Mouse (Mus musculus) MEL (cell line): ENCODE data around the gene Nccrp1. TPM values are rescaled to one million over a fixed set of nuclear protein-coding genes. Genes with fewer than 3 reads are reported as not detected.
"Not testable (repeated sequence)": the region's sequence is repeated elsewhere in the genome, so short reads cannot be mapped to it uniquely, and the experiment has no call there.

Source experiments
- DNase-seq: peaks from one replicate; pipeline ENCODE4 v3.0.0; 2011; ENCODE audit warnings: low read depth, low spot score
- H3K27ac ChIP-seq: 2 replicates; pipeline ENCODE4 v1.5.1; 2012; ENCODE audit warnings: low read depth, mild to moderate bottlenecking, control low read depth, low read length, moderate library complexity; ENCODE audit not compliant: control insufficient read depth
- H3K27me3 ChIP-seq, 2 experiments: fragments of 150-350 bp in 1 of 2; sonication (generic) in 1 of 2; 2 replicates each; pipeline ENCODE4 v1.6.1; 2012; ENCODE audit warnings: low read length in 2 of 2, mild to moderate bottlenecking in 2 of 2, improper control_type of control experiment in 1 of 2, moderate library complexity in 1 of 2; ENCODE audit not compliant: insufficient read depth in 2 of 2, control insufficient read depth in 1 of 2
- H3K36me3 ChIP-seq, 2 experiments: 2 replicates each; pipeline ENCODE4 v1.6.1; 2012 to 2014; ENCODE audit warnings: low read length in 2 of 2, improper control_type of control experiment in 1 of 2, inconsistent platforms in 1 of 2, mild to moderate bottlenecking in 1 of 2; ENCODE audit not compliant: insufficient read depth in 2 of 2, control insufficient read depth in 1 of 2
- H3K4me1 ChIP-seq, 2 experiments: fragments of 150-350 bp in 1 of 2; sonication (generic) in 1 of 2; 2 replicates each; pipeline ENCODE4 v1.6.1; 2012; ENCODE audit warnings: low read length in 2 of 2, improper control_type of control experiment in 1 of 2, mild to moderate bottlenecking in 1 of 2; ENCODE audit not compliant: insufficient read depth in 2 of 2, control insufficient read depth in 1 of 2
- H3K4me3 ChIP-seq, 2 experiments: fragments of 150-350 bp in 1 of 2; sonication (generic) in 1 of 2; 2 replicates each; pipeline ENCODE4 v1.5.1; 2012; ENCODE audit warnings: low read depth in 2 of 2, low read length in 2 of 2, mild to moderate bottlenecking in 2 of 2, moderate library complexity in 2 of 2, control low read depth in 1 of 2, improper control_type of control experiment in 1 of 2; ENCODE audit not compliant: control insufficient read depth in 1 of 2, insufficient read depth in 1 of 2
- H3K79me2 ChIP-seq: 2 replicates; pipeline ENCODE4 v1.6.1; 2012; ENCODE audit warnings: mild to moderate bottlenecking, low read length, moderate library complexity; ENCODE audit not compliant: control insufficient read depth, poor library complexity, insufficient read depth
- H3K9ac ChIP-seq: 2 replicates; pipeline ENCODE4 v1.6.1; 2012; ENCODE audit warnings: low read depth, mild to moderate bottlenecking, control low read depth, low read length, moderate library complexity; ENCODE audit not compliant: control insufficient read depth, poor library complexity, severe bottlenecking
- H3K9me3 ChIP-seq: fragments of 150-350 bp; sonication (generic); replicated peaks from 2 replicates; pipeline ENCODE4 v1.6.1; 2012; ENCODE audit warnings: mild to moderate bottlenecking, low read length, improper control_type of control experiment, moderate library complexity; ENCODE audit not compliant: insufficient read depth
- CHD1 ChIP-seq: IDR thresholded peaks from 2 replicates; pipeline ENCODE4 v1.6.1; 2012; ENCODE audit warnings: low read depth, mild to moderate bottlenecking, inconsistent platforms, low read length, improper control_type of control experiment
- CHD2 ChIP-seq: IDR thresholded peaks from 2 replicates; pipeline ENCODE4 v1.6.1; 2011; ENCODE audit warnings: low read length, improper control_type of control experiment
- CTCF ChIP-seq, 3 experiments: IDR thresholded peaks in 2 of 3; conservative IDR thresholded peaks in 1 of 3; 2 replicates each; pipeline ENCODE4 v1.5.1; 2011 to 2012; ENCODE audit warnings: low read length in 3 of 3, low read depth in 2 of 3, mild to moderate bottlenecking in 2 of 3, improper control_type of control experiment in 1 of 3, inconsistent platforms in 1 of 3, mixed read lengths in 1 of 3, moderate library complexity in 1 of 3; ENCODE audit not compliant: control insufficient read depth in 1 of 3, insufficient read depth in 1 of 3, poor library complexity in 1 of 3, severe bottlenecking in 1 of 3
- E2F4 ChIP-seq: IDR thresholded peaks from 2 replicates; pipeline ENCODE4 v1.6.1; 2011; ENCODE audit warnings: low read depth, low read length, improper control_type of control experiment, borderline replicate concordance
- ETS1 ChIP-seq: IDR thresholded peaks from 2 replicates; pipeline ENCODE4 v1.6.1; 2012; ENCODE audit warnings: low read depth, mild to moderate bottlenecking, inconsistent platforms, low read length, improper control_type of control experiment, moderate library complexity
- GATA1 ChIP-seq: IDR thresholded peaks from 2 replicates; pipeline ENCODE4 v1.6.1; 2011; ENCODE audit warnings: low read depth, low read length, improper control_type of control experiment
- HCFC1 ChIP-seq: IDR thresholded peaks from 2 replicates; pipeline ENCODE4 v1.6.1; 2012; ENCODE audit warnings: low read depth, mild to moderate bottlenecking, inconsistent platforms, low read length, improper control_type of control experiment, moderate library complexity
- MAX ChIP-seq: IDR thresholded peaks from 2 replicates; pipeline ENCODE4 v1.6.1; 2011; ENCODE audit warnings: low read length, improper control_type of control experiment
- MXI1 ChIP-seq: IDR thresholded peaks from 2 replicates; pipeline ENCODE4 v1.6.1; 2011; ENCODE audit warnings: mild to moderate bottlenecking, low read depth, low read length, improper control_type of control experiment
- MYB ChIP-seq: IDR thresholded peaks from 2 replicates; pipeline ENCODE4 v1.6.1; 2011; ENCODE audit warnings: mild to moderate bottlenecking, low read depth, low read length, improper control_type of control experiment
- NELFE ChIP-seq: IDR thresholded peaks from 2 replicates; pipeline ENCODE4 v1.6.1; 2011; ENCODE audit warnings: low read depth, low read length, improper control_type of control experiment
- NRF1 ChIP-seq: IDR thresholded peaks from 2 replicates; pipeline ENCODE4 v1.6.1; 2014; ENCODE audit warnings: low read depth, mild to moderate bottlenecking, inconsistent platforms, low read length, improper control_type of control experiment, moderate library complexity; ENCODE audit not compliant: poor library complexity, insufficient read depth, severe bottlenecking
- POLR2A ChIP-seq, 2 experiments: IDR thresholded peaks; 2 replicates each; pipeline ENCODE4 v1.6.1; 2011 to 2012; ENCODE audit warnings: low read length in 2 of 2, mild to moderate bottlenecking in 2 of 2, control low read depth in 1 of 2, improper control_type of control experiment in 1 of 2, low read depth in 1 of 2, moderate library complexity in 1 of 2; ENCODE audit not compliant: control insufficient read depth in 1 of 2, insufficient read depth in 1 of 2, poor library complexity in 1 of 2
- POLR2AphosphoS2 ChIP-seq: IDR thresholded peaks from 2 replicates; pipeline ENCODE4 v1.6.1; 2011; ENCODE audit warnings: low read length, improper control_type of control experiment
- POLR2AphosphoS5 ChIP-seq: IDR thresholded peaks from 2 replicates; pipeline ENCODE4 v1.6.1; 2012; ENCODE audit warnings: low read depth, borderline replicate concordance, mild to moderate bottlenecking, inconsistent platforms, low read length, moderate library complexity, mixed read lengths
- RAD21 ChIP-seq: IDR thresholded peaks from 2 replicates; pipeline ENCODE4 v1.6.1; 2011; ENCODE audit warnings: mild to moderate bottlenecking, low read depth, low read length, improper control_type of control experiment
- RCOR1 ChIP-seq: IDR thresholded peaks from 2 replicates; pipeline ENCODE4 v1.6.1; 2012; ENCODE audit warnings: low read depth, mild to moderate bottlenecking, inconsistent platforms, low read length, improper control_type of control experiment
- SIN3A ChIP-seq: IDR thresholded peaks from 2 replicates; pipeline ENCODE4 v1.6.1; 2012; ENCODE audit warnings: low read length, improper control_type of control experiment, inconsistent platforms
- SMC3 ChIP-seq: IDR thresholded peaks from 2 replicates; pipeline ENCODE4 v1.6.1; 2011; ENCODE audit warnings: low read depth, low read length, improper control_type of control experiment
- UBTF ChIP-seq: IDR thresholded peaks from 2 replicates; pipeline ENCODE4 v1.6.1; 2012; ENCODE audit warnings: low read depth, mild to moderate bottlenecking, inconsistent platforms, low read length, improper control_type of control experiment, moderate library complexity, borderline replicate concordance; ENCODE audit not compliant: insufficient read depth
- USF1 ChIP-seq: IDR thresholded peaks from 2 replicates; pipeline ENCODE4 v1.6.1; 2014; ENCODE audit warnings: low read depth, mild to moderate bottlenecking, inconsistent platforms, low read length, improper control_type of control experiment, moderate library complexity
- ZC3H11A ChIP-seq: IDR thresholded peaks from 2 replicates; pipeline ENCODE4 v1.6.1; 2012; ENCODE audit warnings: low read depth, mild to moderate bottlenecking, inconsistent platforms, low read length, improper control_type of control experiment
- ZKSCAN1 ChIP-seq: IDR thresholded peaks from 2 replicates; pipeline ENCODE4 v1.6.1; 2012; ENCODE audit warnings: low read depth, mild to moderate bottlenecking, inconsistent platforms, low read length, improper control_type of control experiment, moderate library complexity
- ZNF384 ChIP-seq: IDR thresholded peaks from 2 replicates; pipeline ENCODE4 v1.6.1; 2012; ENCODE audit warnings: low read depth, mild to moderate bottlenecking, inconsistent platforms, low read length, improper control_type of control experiment
- polyA plus RNA-seq, 2 experiments: library from polyadenylated mRNA; stranded (reverse) in 1 of 2; unstranded in 1 of 2; fragments of >175 nt in 1 of 2; fragments of >200 nt in 1 of 2; gene quantifications; 2 replicates each; pipeline versions ENCODE4 v1.2.1 to v1.2.4; 2012; ENCODE audit warnings: low replicate concordance in 2 of 2, low read depth in 1 of 2; ENCODE audit not compliant: insufficient read length in 2 of 2, insufficient read depth in 1 of 2, missing spikeins in 1 of 2
- total RNA-seq: library from RNA; depleted of rRNA; stranded (reverse); fragments of 300-350 nt; gene quantifications from 2 replicates; pipeline ENCODE4 v1.2.3, GENCODE M21; 2012

Gene Nccrp1
- total and polyA plus RNA-seq, 3 experiments = not detected

DNA sequence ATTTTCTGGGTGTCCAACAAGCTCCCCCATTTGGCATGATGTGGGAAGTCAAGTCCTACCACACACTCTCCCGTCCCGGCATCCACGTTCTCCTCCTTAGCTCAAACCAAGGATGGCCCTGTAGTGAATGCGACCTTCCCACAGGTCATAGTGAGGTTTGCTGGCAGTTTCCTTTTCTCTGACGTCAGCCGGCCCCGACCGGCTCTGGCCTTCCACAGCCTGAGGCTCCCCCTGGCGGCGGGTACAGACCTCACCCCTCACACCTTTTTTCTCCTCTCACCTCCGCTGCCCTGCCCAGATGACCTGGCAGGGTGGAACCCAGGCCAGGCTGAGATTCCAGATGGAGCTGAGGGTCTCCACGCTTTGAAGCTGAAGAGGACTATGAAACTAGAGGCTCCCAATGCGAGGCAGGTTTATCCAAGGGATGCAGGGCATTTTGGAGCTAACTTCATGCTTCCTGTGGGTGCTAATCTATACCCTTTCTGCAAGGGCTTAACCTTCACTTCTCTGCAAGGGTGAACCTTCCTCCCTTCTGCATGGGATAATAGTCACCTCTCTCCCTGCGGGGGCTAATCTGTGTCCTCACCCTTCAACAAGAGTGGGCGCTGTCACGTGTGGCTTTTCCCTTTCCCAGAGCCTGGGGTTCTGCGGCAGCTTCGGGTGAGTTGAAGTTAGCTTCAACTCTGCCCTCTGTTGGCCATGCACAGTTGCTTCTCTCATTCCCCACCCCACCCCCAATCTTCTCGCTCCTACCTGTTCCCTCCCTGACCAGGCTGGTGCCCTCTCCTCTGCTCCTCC is 18.9 kb downstream of the Nccrp1 start:
- DNase-seq = peak; percentile 81
- no peak overlapping the region for H3K27ac ChIP-seq
- TF ChIP-seq ZC3H11A (peak; percentile 63; the same call in 1 of the 2 replicates), GATA1 (no peak), RAD21 (peak; percentile 75), MYB (no peak), SMC3 (peak; percentile 93), MXI1 (no peak), USF1 (0 out of 2 replicates have a peak, but pooled peaks have one; percentile 20), CHD2 (no peak), CTCF (IDR thresholded peaks at IDR 0.05 in 2 of 3, conservative IDR thresholded peaks at IDR 0.05 in 1 of 3; ENCODE audit: control insufficient read depth in 1 of 3, insufficient read depth in 1 of 3, low read depth in 2 of 3, low read length in 3 of 3, poor library complexity in 1 of 3, severe bottlenecking in 1 of 3) (peak; percentile 75 to 98 (median 92))
- H3K9me3 ChIP-seq = no peaks in the 10 kb centered on the region
- H3K27me3 ChIP-seq = no peaks in the 10 kb centered on the region
- no peak overlapping the region; the same call in 1 of the 2 replicates for H3K9ac ChIP-seq
- H3K79me2 ChIP-seq = no peaks in the 10 kb centered on the region
- peak overlapping the region; percentile 21 to 35; a peak in 2 of 4 replicates for H3K4me3 ChIP-seq
- H3K36me3 ChIP-seq = no peaks in the 10 kb centered on the region
- H3K4me1 ChIP-seq = 0 out of 4 replicates have a peak, but pooled peaks cover 0 to 5% of the 10 kb centered on the region in 2 experiments

DNA sequence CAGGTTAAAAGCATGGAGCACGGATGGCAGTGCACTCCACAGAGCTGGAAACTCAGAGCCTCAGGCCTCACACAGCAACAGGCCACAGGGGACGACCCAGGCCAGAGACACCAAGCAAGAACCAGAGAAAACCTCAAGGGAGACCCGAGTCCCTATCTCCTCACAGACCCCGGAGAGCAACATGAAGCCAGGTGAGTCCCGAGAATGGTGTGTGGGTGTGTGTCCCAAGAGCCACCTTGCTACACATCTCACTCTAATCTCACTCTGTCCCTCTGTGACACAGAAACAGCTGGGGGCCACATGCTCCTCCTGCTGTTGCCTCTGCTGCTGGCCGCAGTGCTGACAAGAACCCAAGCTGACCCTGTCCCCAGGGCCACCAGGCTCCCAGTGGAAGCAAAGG is 24.5 kb downstream of the Nccrp1 start, which contains the start of gene Ifnl3:
Gene Ifnl3 (plus strand): TSS at position 301 of the 400 bp plus-strand sequence.
- not testable (repeated sequence) for H3K27ac ChIP-seq, H3K36me3 ChIP-seq, H3K4me1 ChIP-seq, H3K9me3 ChIP-seq, H3K79me2 ChIP-seq, H3K4me3 ChIP-seq, DNase-seq, H3K27me3 ChIP-seq, H3K9ac ChIP-seq

DNA sequence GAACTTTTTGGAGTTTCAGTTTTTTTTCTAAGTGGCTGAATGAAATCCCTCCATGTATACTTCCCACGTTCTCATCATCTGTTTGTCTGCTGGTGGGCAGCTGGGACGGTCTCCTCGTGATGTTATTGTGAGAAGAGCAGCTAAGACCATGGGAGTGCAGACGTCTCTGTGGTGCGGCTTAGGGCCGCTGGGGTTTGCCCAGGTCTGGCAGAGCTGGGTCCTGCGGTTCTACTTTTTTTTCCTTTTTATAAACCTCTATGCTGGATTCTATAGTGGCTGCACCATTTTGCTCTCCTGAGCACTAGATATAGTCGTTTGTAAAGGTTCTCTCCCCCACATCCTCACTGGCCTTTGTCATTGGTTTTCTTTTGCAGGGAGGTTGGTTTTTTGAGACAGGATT is 35.6 kb downstream of the Nccrp1 start:
- H3K9ac ChIP-seq = no peak overlapping the region
- H3K27me3 ChIP-seq = peaks cover 0 to 2% of the 10 kb centered on the region in 2 experiments; a peak in 2 of 4 replicates
- H3K36me3 ChIP-seq = no peaks in the 10 kb centered on the region
- TF ChIP-seq MAX (no peak), ETS1 (no peak), NELFE (no peak), ZKSCAN1 (no peak), USF1 (no peak), NRF1 (no peak), POLR2AphosphoS5 (no peak), POLR2A (IDR thresholded peaks at IDR 0.05; ENCODE audit: control insufficient read depth in 1 of 2, insufficient read depth in 1 of 2, low read depth in 1 of 2, low read length in 2 of 2, poor library complexity in 1 of 2) (no peak), HCFC1 (no peak), E2F4 (no peak), RCOR1 (no peak), CHD1 (no peak), CHD2 (no peak), ZNF384 (no peak), POLR2AphosphoS2 (no peak), CTCF (IDR thresholded peaks at IDR 0.05 in 2 of 3, conservative IDR thresholded peaks at IDR 0.05 in 1 of 3; ENCODE audit: control insufficient read depth in 1 of 3, insufficient read depth in 1 of 3, low read depth in 2 of 3, low read length in 3 of 3, poor library complexity in 1 of 3, severe bottlenecking in 1 of 3) (no peak), SIN3A (no peak), UBTF (no peak)

More for the DNA sequence above, 35.6 kb downstream of the Nccrp1 start:
- no peak for DNase-seq
- Histone ChIP-seq H3K4me1 (no peaks in the 10 kb centered on the region), H3K79me2 (no peaks in the 10 kb centered on the region), H3K27ac (no peak overlapping the region), H3K4me3 (no peak overlapping the region), H3K9me3 (no peaks in the 10 kb centered on the region)
